Mouse (Mus musculus) cerebellum, postnatal 4 days (tissue): Measurements from ENCODE around the gene Qrich1.

Experiments used
- DNase-seq, 2 experiments: peaks; one replicate each; pipeline ENCODE4 v3.0.0; 2022; ENCODE audit warnings: low spot score in 2 of 2, mixed read lengths in 1 of 2

Gene Qrich1

GRCm38 (mm10) chr9:108516380-108517251 lies at the start of gene Qrich1:
Gene Qrich1, plus strand, starts transcription at chr9:108516806.
- DNase-seq, result peak; percentile 84 to 94

GRCm38 (mm10) chr9:108469430-108469829 lies 47.2 kb upstream of the Qrich1 start:
- DNase-seq, result no peak

GRCm38 (mm10) chr9:108469845-108470244 lies 46.8 kb upstream of the Qrich1 start:
- no peak for DNase-seq

GRCm38 (mm10) chr9:108474528-108474927 lies 42.1 kb upstream of the Qrich1 start:
- no peak for DNase-seq

- peak in 1 of 2 experiments; percentile 61 for DNase-seq
These were observed 37.9 kb upstream of the Qrich1 start for GRCm38 (mm10) chr9:108478638-108479156.

GRCm38 (mm10) chr9:108479241-108479640 lies 37.4 kb upstream of the Qrich1 start:
- no peak for DNase-seq

GRCm38 (mm10) chr9:108479721-108480351 lies 36.8 kb upstream of the Qrich1 start, which contains the start of gene Lamb2:
Gene Lamb2, plus strand, starts transcription at chr9:108479736.
- no peak for DNase-seq

GRCm38 (mm10) chr9:108480813-108481519 lies 35.6 kb upstream of the Qrich1 start:
- no peak for DNase-seq

GRCm38 (mm10) chr9:108481520-108482210 lies 34.9 kb upstream of the Qrich1 start:
- no peak for DNase-seq

- no peak for DNase-seq
These were observed 33.4 kb upstream of the Qrich1 start for GRCm38 (mm10) chr9:108483051-108483790.

- no peak for DNase-seq
These were observed 32.6 kb upstream of the Qrich1 start for GRCm38 (mm10) chr9:108484021-108484420.

- DNase-seq, result no peak
These were observed 31.2 kb upstream of the Qrich1 start for GRCm38 (mm10) chr9:108485301-108485875.

- DNase-seq, result no peak
These were observed 29.6 kb upstream of the Qrich1 start for GRCm38 (mm10) chr9:108486973-108487530.

GRCm38 (mm10) chr9:108488403-108488802 lies 28.2 kb upstream of the Qrich1 start:
- no peak for DNase-seq

- DNase-seq, result no peak
These were observed 27.4 kb upstream of the Qrich1 start for GRCm38 (mm10) chr9:108489215-108489614.

GRCm38 (mm10) chr9:108489702-108490558 lies 26.7 kb upstream of the Qrich1 start:
- no peak for DNase-seq

- peak; percentile 73 to 90 for DNase-seq
These were observed 25.9 kb upstream of the Qrich1 start, which contains the start of gene Usp19 for GRCm38 (mm10) chr9:108490559-108491285. Gene Usp19, plus strand, starts transcription at chr9:108490602.

- DNase-seq, result no peak
These were observed 25.4 kb upstream of the Qrich1 start for GRCm38 (mm10) chr9:108491286-108491580.
